In the genomic region with DNA sequence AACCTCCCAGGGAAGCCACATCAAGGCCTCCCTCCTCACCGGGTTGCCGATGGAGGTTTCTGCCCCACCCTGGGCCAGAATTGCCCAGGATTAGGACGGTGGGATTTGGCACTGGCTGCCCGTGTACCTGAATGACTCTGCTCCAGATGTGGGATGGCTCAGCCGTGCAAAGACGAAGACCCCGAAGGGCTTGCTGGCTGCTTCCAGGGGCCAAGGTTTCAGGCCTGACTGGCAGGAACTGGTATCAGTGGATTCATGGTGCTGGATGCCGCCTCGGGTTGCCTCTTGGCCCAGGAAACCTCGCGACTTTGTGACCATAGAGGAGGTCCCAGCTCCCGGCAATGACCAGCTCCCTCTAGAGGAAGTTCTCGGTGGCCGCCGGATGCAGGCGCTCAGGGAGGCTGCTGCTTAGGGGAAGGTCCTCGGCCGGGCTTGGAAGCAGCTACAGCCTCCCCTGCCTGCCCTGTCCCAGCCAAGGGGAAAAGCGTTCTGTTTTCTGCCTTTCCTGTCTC, we compare ENCODE assay signal across 8 mouse cellular contexts. TPM values are rescaled to one million over a fixed set of nuclear protein-coding genes. Genes with fewer than 3 reads are reported as not detected.
DNase-seq lines count a peak whose midpoint lies in the region; ATAC-seq lines count a peak whose summit lies in the region.

No protein-coding gene starts in this region.

- ATAC-seq in CD4-positive, CD25-positive, alpha-beta regulatory T cell, adult 4 months, result peak; percentile 82
- peak; percentile 83 for ATAC-seq in heart, embryonic 16.5 days (replicated peaks; ENCODE audit: extremely low read depth, insufficient read depth, low FRiP score)
- peak; percentile 78 for ATAC-seq in liver, embryonic 15.5 days (ENCODE audit: insufficient read depth)
- peak; percentile 83 for ATAC-seq in neural tube, embryonic 12.5 days (ENCODE audit: low FRiP score, low read depth)

- H3K4me1 ChIP-seq in forebrain, embryonic 10.5 days, result peaks cover 37% of the 10 kb centered on the region
- peaks cover 16% of the 10 kb centered on the region for H3K4me1 ChIP-seq in heart, embryonic 16.5 days (ENCODE audit: control insufficient read depth, insufficient read depth, low read length)
- peaks cover 42% of the 10 kb centered on the region for H3K4me1 ChIP-seq in liver, embryonic 15.5 days (replicated peaks)
- H3K4me1 ChIP-seq in neural tube, embryonic 12.5 days, result peaks cover 19% of the 10 kb centered on the region

- H3K4me3 ChIP-seq in forebrain, embryonic 10.5 days, result peak overlapping the region; percentile 74
- peak overlapping the region; percentile 92 for H3K4me3 ChIP-seq in heart, embryonic 16.5 days (ENCODE audit: low read length)
- peak overlapping the region; percentile 72 for H3K4me3 ChIP-seq in liver, embryonic 15.5 days (replicated peaks)
- H3K4me3 ChIP-seq in neural tube, embryonic 12.5 days, result peak overlapping the region; percentile 60

- 1% methylated on average over 19 of the region's 19 CpGs for WGBS in forebrain, embryonic 10.5 days
- WGBS in heart, embryonic 16.5 days, result 1% methylated on average over 19 of the region's 19 CpGs
- WGBS in liver, embryonic 15.5 days (ENCODE audit: insufficient replicate concordance), result 0% methylated on average over 19 of the region's 19 CpGs
- 2% methylated on average over 19 of the region's 19 CpGs for WGBS in neural tube, embryonic 12.5 days

- H3K27me3 ChIP-seq in forebrain, embryonic 10.5 days (ENCODE audit: poor library complexity, severe bottlenecking), result no peaks in the 10 kb centered on the region
- H3K27me3 ChIP-seq in heart, embryonic 16.5 days (ENCODE audit: control insufficient read depth, insufficient read depth, low read length), result no peaks in the 10 kb centered on the region
- no peaks in the 10 kb centered on the region for H3K27me3 ChIP-seq in liver, embryonic 15.5 days
- H3K27me3 ChIP-seq in neural tube, embryonic 12.5 days (replicated peaks), result no peaks in the 10 kb centered on the region

- peak; percentile 56 for DNase-seq in c-Kit-negative CD71-positive TER-119-positive erythroid progenitor cells, embryonic 14.5 days (ENCODE audit: low read depth, low spot score)
- DNase-seq in forebrain, embryonic 10.5 days (ENCODE audit: extremely low spot score, low spot score), result peak; percentile 90
- DNase-seq in kidney, postnatal 36 days, result peak; percentile 91 to 94
- DNase-seq in telencephalon, adult 2 months (ENCODE audit: low read depth, low spot score), result peak; percentile 74

- peak overlapping the region; percentile 99 for H3K9ac ChIP-seq in heart, embryonic 16.5 days (ENCODE audit: low read length)
- H3K9ac ChIP-seq in liver, embryonic 15.5 days, result peak overlapping the region; percentile 78
- peak overlapping the region; percentile 90 for H3K9ac ChIP-seq in neural tube, embryonic 12.5 days

- H3K9me3 ChIP-seq in forebrain, embryonic 10.5 days, result no peaks in the 10 kb centered on the region
- H3K9me3 ChIP-seq in heart, embryonic 16.5 days (replicated peaks; ENCODE audit: control insufficient read depth, low read length), result no peaks in the 10 kb centered on the region
- no peaks in the 10 kb centered on the region for H3K9me3 ChIP-seq in liver, embryonic 15.5 days (replicated peaks)
- no peaks in the 10 kb centered on the region for H3K9me3 ChIP-seq in neural tube, embryonic 12.5 days

- peak overlapping the region; percentile 94 for H3K27ac ChIP-seq in forebrain, embryonic 10.5 days
- peak overlapping the region; percentile 89 for H3K27ac ChIP-seq in heart, embryonic 16.5 days (ENCODE audit: low read length)
- H3K27ac ChIP-seq in liver, embryonic 15.5 days (replicated peaks), result peak overlapping the region; percentile 84
- no peak overlapping the region for H3K27ac ChIP-seq in neural tube, embryonic 12.5 days

- H3K36me3 ChIP-seq in forebrain, embryonic 10.5 days (replicated peaks), result peaks cover 32% of the 10 kb centered on the region
- peaks cover 7% of the 10 kb centered on the region for H3K36me3 ChIP-seq in heart, embryonic 16.5 days (ENCODE audit: control insufficient read depth, insufficient read depth)
- H3K36me3 ChIP-seq in liver, embryonic 15.5 days (replicated peaks), result peaks cover 11% of the 10 kb centered on the region; the same call in 1 of the 2 replicates
- H3K36me3 ChIP-seq in neural tube, embryonic 12.5 days, result peaks cover 28% of the 10 kb centered on the region

- H3K4me2 ChIP-seq in heart, embryonic 16.5 days (ENCODE audit: low read depth, low read length), result peak overlapping the region; percentile 93
- H3K4me2 ChIP-seq in liver, embryonic 15.5 days, result peak overlapping the region; percentile 92
- peak overlapping the region; percentile 77 for H3K4me2 ChIP-seq in neural tube, embryonic 12.5 days (replicated peaks)

RNA-seq across cellular contexts. Expression of gene Bak1, which starts 0.5 kb away (rescaled TPM):
- polyA plus RNA-seq in CD4-positive, CD25-positive, alpha-beta regulatory T cell, adult 4 months (2017; shearing (Covaris generic)), result 1 to 10 TPM; 3.2 to 4.8 TPM
- polyA plus RNA-seq in forebrain, embryonic 10.5 days (2016; fragmentation: Nextera tagmentation; extraction: Ambion mirVana), result 3.1 and 3.4 TPM in 2 replicates
- 5.8 and 6.2 TPM in 2 replicates for polyA plus RNA-seq in heart, embryonic 16.5 days (2015; fragmentation: Nextera tagmentation; extraction: Ambion mirVana)
- polyA plus RNA-seq in liver, embryonic 15.5 days (2015; fragmentation: Nextera tagmentation; extraction: Ambion mirVana), result 2.0 and 2.1 TPM in 2 replicates
- polyA plus RNA-seq in neural tube, embryonic 12.5 days (2016; fragmentation: Nextera tagmentation; extraction: Ambion mirVana), result 2.5 and 3.0 TPM in 2 replicates

RNA-seq across cellular contexts. Expression of gene Itpr3, which starts 28.8 kb away (rescaled TPM):
- 1 to 10 TPM; 8.2 to 8.6 TPM for polyA plus RNA-seq in CD4-positive, CD25-positive, alpha-beta regulatory T cell, adult 4 months (2017; shearing (Covaris generic))
- 1.6 TPM in 2 replicates for polyA plus RNA-seq in forebrain, embryonic 10.5 days (2016; fragmentation: Nextera tagmentation; extraction: Ambion mirVana)
- 2.2 and 2.6 TPM in 2 replicates for polyA plus RNA-seq in heart, embryonic 16.5 days (2015; fragmentation: Nextera tagmentation; extraction: Ambion mirVana)
- 0.67 and 0.89 TPM in 2 replicates for polyA plus RNA-seq in liver, embryonic 15.5 days (2015; fragmentation: Nextera tagmentation; extraction: Ambion mirVana)
- 2.2 and 2.4 TPM in 2 replicates for polyA plus RNA-seq in neural tube, embryonic 12.5 days (2016; fragmentation: Nextera tagmentation; extraction: Ambion mirVana)

RNA-seq across cellular contexts. Expression of gene Zbtb9, which starts 55.4 kb away (rescaled TPM):
- polyA plus RNA-seq in CD4-positive, CD25-positive, alpha-beta regulatory T cell, adult 4 months (2017; shearing (Covaris generic)), result 10 to 100 TPM; 11.5 to 15.6 TPM
- polyA plus RNA-seq in forebrain, embryonic 10.5 days (2016; fragmentation: Nextera tagmentation; extraction: Ambion mirVana), result 17.5 and 20.1 TPM in 2 replicates
- 10.0 and 12.0 TPM in 2 replicates for polyA plus RNA-seq in heart, embryonic 16.5 days (2015; fragmentation: Nextera tagmentation; extraction: Ambion mirVana)
- polyA plus RNA-seq in liver, embryonic 15.5 days (2015; fragmentation: Nextera tagmentation; extraction: Ambion mirVana), result 5.0 and 5.8 TPM in 2 replicates
- 17.6 and 19.4 TPM in 2 replicates for polyA plus RNA-seq in neural tube, embryonic 12.5 days (2016; fragmentation: Nextera tagmentation; extraction: Ambion mirVana)
